Mouse (Mus musculus): ENCODE data around the gene Ap3m1. TPM values are rescaled to one million over a fixed set of nuclear protein-coding genes. Genes with fewer than 3 reads are reported as not detected.

Ap3m1 gene
- polyA plus RNA-seq, 1 experiment from 2014 or later, result 33.4 TPM

DNA sequence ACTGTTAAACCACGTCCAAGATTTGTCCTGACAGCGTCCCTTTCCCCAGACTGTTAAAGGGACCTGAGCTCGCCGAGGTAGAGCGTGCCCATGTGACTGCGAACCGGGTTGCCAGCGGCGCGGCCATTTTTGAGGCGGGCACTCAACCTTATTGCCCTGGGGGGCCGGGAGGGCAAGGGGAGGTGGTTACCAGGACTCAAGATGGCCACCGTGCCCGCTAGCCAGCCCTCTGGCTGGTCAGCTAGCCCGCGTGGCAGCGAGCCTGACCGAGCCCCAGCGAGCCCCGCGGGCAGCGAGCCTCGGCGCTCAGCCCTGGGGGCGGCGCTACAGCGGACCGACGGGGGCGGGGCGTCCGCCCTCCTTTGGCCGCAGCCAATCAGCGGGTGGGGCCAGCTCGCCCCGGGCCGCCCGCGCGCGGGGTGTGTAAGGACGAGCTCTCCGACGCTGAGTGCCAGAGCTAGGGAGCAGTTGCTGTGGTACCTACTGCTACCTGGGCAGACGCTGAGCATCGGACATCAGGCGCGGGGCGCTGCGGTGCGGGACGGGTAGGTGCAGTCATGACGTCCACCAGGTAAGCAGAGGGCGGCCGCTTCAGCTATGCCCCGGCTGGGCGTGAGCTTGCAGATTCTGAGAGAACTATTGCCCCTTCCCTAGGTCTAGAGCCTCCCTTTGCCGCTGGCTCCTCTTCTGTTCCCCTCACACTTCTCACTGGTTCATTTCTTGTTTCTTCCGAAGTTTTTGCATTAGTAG, 23.6 kb upstream of the Ap3m1 start:
- WGBS (ENCODE audit: insufficient replicate concordance), result under 1% methylated on average over 56 of the region's 59 CpGs
- peak overlapping the region; percentile 96 for H3K27ac ChIP-seq (ENCODE audit: low read length)
- H3K4me1 ChIP-seq (ENCODE audit: control insufficient read depth, low read depth, low read length), result peaks cover 43% of the 10 kb centered on the region

DNA sequence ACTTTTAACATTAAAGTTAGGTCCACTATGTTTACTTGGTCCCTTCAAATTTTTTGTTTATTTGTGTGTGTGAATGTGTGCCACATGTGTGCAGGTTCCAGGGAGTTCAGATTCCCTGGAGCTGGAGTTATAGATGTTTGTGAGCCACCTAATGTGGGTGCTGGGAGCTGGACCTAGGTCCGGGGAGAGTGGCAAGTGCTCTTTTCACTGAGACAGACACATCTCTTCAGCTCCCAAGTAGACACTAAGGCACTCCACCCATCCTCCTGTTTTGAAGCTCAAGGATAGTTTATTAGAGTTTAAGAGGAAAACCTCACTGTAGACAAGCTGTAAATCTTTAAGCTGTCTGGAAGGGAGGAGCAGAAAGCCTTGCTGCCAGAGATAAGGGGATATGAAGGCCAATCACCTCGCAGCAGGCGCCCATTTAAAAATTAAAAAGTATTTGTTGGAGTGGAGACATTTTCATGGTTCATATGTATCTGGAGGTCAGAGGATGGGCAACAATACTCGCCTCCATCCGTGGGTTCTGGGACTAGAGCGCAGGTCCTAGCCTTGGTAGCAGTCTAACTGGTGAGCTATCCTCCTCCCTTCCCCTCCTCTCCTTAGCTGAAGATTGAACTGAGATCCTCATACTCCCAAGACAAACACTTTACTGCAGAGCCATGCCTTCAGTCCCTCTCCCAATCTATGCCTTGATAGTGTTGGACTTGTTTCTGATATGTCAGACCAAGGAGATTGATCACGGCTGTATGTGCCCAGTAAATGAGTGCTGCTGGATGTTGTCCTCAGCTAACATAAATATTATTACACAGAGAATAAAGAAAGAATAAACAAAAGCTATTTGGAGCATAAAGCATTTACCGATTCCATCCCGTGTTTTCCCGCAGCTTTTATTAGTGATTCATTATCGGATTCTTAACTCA, 22.4 kb upstream of the Ap3m1 start:
- H3K9me3 ChIP-seq (replicated peaks; ENCODE audit: control insufficient read depth, low read length), result no peaks in the 10 kb centered on the region
- H3K36me3 ChIP-seq (ENCODE audit: control insufficient read depth, insufficient read depth), result no peaks in the 10 kb centered on the region
- peak overlapping the region; percentile 88 for H3K9ac ChIP-seq (ENCODE audit: low read depth, low read length)
- peak overlapping the region; percentile 84 for H3K4me3 ChIP-seq (ENCODE audit: low read depth, low read length)
- H3K4me1 ChIP-seq (ENCODE audit: control insufficient read depth, low read depth, low read length), result peaks cover 38% of the 10 kb centered on the region
- ATAC-seq (ENCODE audit: low read depth), result peak; percentile 14
- WGBS (ENCODE audit: insufficient replicate concordance), result 24% methylated on average over 11 of the region's 11 CpGs
- H3K4me2 ChIP-seq (ENCODE audit: low read depth, low read length), result peak overlapping the region; percentile 90
- H3K27me3 ChIP-seq (ENCODE audit: control insufficient read depth, insufficient read depth, low read depth, low read length), result no peaks in the 10 kb centered on the region
- peak overlapping the region; percentile 96 for H3K27ac ChIP-seq (ENCODE audit: low read length)

More for the DNA sequence above, 23.6 kb upstream of the Ap3m1 start:
- H3K27me3 ChIP-seq (ENCODE audit: control insufficient read depth, insufficient read depth, low read depth, low read length), result no peaks in the 10 kb centered on the region
- no peaks in the 10 kb centered on the region for H3K36me3 ChIP-seq (ENCODE audit: control insufficient read depth, insufficient read depth)
- H3K4me3 ChIP-seq (ENCODE audit: low read depth, low read length), result peak overlapping the region; percentile 84
- H3K9me3 ChIP-seq (replicated peaks; ENCODE audit: control insufficient read depth, low read length), result no peaks in the 10 kb centered on the region
- peak overlapping the region; percentile 90 for H3K4me2 ChIP-seq (ENCODE audit: low read depth, low read length)
- H3K9ac ChIP-seq (ENCODE audit: low read depth, low read length), result peak overlapping the region; percentile 88
- peak; percentile 93 for ATAC-seq (ENCODE audit: low read depth)

DNA sequence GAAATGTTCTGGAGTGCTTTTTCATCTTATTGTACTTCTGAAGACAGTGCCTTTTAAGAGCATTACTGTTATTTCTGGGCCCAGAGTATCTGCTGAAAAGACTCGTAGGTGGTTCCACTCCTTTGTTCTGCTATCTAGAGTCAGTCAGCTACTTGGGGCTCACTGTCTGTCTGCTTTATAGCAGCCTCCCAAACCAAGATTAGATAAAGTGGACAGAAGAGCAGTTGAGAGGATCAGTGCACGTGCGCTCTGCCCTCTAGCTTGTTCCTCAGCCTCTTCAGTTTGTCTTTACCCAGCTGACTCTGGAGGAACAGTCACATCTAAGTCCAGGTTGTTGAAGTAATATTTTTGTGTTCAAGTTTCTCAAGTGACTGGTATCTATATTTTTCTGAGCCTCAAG, 21.7 kb upstream of the Ap3m1 start:
- 12% methylated on average over 3 of the region's 3 CpGs for WGBS (ENCODE audit: insufficient replicate concordance)
- Histone ChIP-seq H3K36me3 (ENCODE audit: control insufficient read depth, insufficient read depth) (no peaks in the 10 kb centered on the region), H3K27ac (ENCODE audit: low read length) (peak overlapping the region; percentile 96), H3K9me3 (replicated peaks; ENCODE audit: control insufficient read depth, low read length) (no peaks in the 10 kb centered on the region), H3K4me1 (ENCODE audit: control insufficient read depth, low read depth, low read length) (peaks cover 34% of the 10 kb centered on the region), H3K4me3 (ENCODE audit: low read depth, low read length) (peak overlapping the region; percentile 84), H3K4me2 (ENCODE audit: low read depth, low read length) (peak overlapping the region; percentile 90), H3K27me3 (ENCODE audit: control insufficient read depth, insufficient read depth, low read depth, low read length) (no peaks in the 10 kb centered on the region), H3K9ac (ENCODE audit: low read depth, low read length) (peak overlapping the region; percentile 88; the same call in 1 of the 2 replicates)
- peak; percentile 36 for ATAC-seq (ENCODE audit: low read depth)

DNA sequence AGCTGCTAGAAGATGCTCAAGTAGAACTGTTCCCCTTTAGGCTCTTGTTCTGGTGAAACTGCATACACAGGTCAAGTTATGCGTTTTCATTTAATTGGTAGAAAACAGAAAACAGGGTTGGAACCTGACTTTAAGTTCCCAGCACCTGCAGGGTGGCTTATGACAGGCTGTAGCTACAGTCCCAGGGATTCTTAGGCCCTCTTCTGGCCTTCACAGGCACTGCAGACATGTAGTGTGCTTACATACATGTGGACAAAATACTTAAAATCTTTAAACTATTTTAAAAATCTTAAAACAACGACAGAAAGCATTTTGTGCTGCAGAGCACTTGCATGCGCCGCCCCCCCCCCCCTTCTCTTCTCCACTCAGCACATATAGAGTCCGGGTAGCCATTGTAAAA, 17.3 kb upstream of the Ap3m1 start:
- peaks cover 22% of the 10 kb centered on the region for H3K4me1 ChIP-seq (ENCODE audit: control insufficient read depth, low read depth, low read length)
- no peak overlapping the region for H3K27ac ChIP-seq (ENCODE audit: low read length)
- no peak overlapping the region for H3K9ac ChIP-seq (ENCODE audit: low read depth, low read length)
- H3K27me3 ChIP-seq (ENCODE audit: control insufficient read depth, insufficient read depth, low read depth, low read length), result no peaks in the 10 kb centered on the region
- no peak overlapping the region for H3K4me2 ChIP-seq (ENCODE audit: low read depth, low read length)
- no peaks in the 10 kb centered on the region for H3K9me3 ChIP-seq (replicated peaks; ENCODE audit: control insufficient read depth, low read length)
- no peak for ATAC-seq (ENCODE audit: low read depth)
- no peak overlapping the region for H3K4me3 ChIP-seq (ENCODE audit: low read depth, low read length)
- no peaks in the 10 kb centered on the region for H3K36me3 ChIP-seq (ENCODE audit: control insufficient read depth, insufficient read depth)
- 84% methylated on average over 5 of the region's 5 CpGs for WGBS (ENCODE audit: insufficient replicate concordance)

DNA sequence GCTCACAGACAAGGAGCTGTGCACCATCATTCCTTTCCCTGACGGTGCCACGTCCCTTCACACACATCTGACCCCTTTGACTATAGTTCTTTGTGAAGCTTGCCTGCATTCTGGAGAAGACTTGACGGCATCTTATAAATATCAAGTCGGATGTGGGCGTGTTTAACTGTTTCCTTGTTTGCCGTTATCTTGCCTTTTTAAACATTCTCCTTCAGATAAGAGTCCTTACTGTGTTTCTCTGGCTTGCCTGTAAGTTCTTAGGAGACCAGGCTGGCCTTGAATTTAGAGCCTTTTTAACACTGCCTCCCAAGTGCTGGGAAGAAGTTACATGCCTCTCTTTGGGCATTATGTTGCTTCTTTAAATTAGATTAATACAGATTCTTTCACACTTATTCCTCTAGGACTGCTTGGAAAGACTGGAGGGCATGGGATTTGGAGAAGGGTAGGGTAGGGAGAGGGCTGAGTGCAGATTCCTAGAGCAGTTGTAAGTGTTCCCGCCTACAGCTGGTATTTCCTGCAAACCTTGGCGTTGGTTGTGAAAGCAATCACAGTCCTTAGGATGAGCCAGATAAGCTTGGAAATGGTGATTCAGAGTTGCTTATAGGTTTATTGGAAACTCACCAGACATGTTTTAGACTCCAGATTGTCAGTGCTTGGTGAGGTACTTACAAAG, 13.3 kb upstream of the Ap3m1 start:
- Histone ChIP-seq H3K4me1 (ENCODE audit: control insufficient read depth, low read depth, low read length) (peaks cover 16% of the 10 kb centered on the region), H3K27ac (ENCODE audit: low read length) (peak overlapping the region; percentile 16; the same call in 1 of the 2 replicates), H3K36me3 (ENCODE audit: control insufficient read depth, insufficient read depth) (no peaks in the 10 kb centered on the region)

DNA sequence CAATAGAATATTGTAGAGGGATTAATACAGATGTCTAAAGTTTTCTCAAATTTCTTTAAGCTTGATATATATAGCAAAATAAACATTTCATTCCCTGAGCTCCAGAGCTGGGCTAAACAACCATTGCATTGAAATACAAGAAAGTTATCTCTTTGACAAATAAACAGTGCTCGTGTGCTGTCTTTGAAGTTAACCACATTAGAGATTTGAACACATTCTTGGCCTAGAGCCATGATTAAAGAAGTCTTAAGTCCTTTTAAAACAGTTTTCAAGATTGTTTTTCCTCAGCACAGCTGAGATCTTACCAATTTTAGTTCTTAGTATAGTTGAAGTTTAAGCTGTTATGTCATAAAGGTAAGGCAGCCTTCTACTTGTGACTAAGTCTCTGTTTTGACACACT, 12.0 kb upstream of the Ap3m1 start:
- Histone ChIP-seq H3K4me2 (ENCODE audit: low read depth, low read length) (no peak overlapping the region), H3K4me1 (ENCODE audit: control insufficient read depth, low read depth, low read length) (peaks cover 16% of the 10 kb centered on the region), H3K4me3 (ENCODE audit: low read depth, low read length) (no peak overlapping the region), H3K36me3 (ENCODE audit: control insufficient read depth, insufficient read depth) (no peaks in the 10 kb centered on the region), H3K27me3 (ENCODE audit: control insufficient read depth, insufficient read depth, low read depth, low read length) (no peaks in the 10 kb centered on the region), H3K27ac (ENCODE audit: low read length) (no peak overlapping the region), H3K9me3 (replicated peaks; ENCODE audit: control insufficient read depth, low read length) (no peaks in the 10 kb centered on the region), H3K9ac (ENCODE audit: low read depth, low read length) (no peak overlapping the region)
- 14% methylated on average over 1 of the region's 1 CpGs for WGBS (ENCODE audit: insufficient replicate concordance)
- ATAC-seq (ENCODE audit: low read depth), result no peak

More for the DNA sequence above, 13.3 kb upstream of the Ap3m1 start:
- Histone ChIP-seq H3K27me3 (ENCODE audit: control insufficient read depth, insufficient read depth, low read depth, low read length) (no peaks in the 10 kb centered on the region), H3K9ac (ENCODE audit: low read depth, low read length) (no peak overlapping the region), H3K4me3 (ENCODE audit: low read depth, low read length) (no peak overlapping the region), H3K4me2 (ENCODE audit: low read depth, low read length) (peak overlapping the region; percentile 10; the same call in 1 of the 2 replicates), H3K9me3 (replicated peaks; ENCODE audit: control insufficient read depth, low read length) (no peaks in the 10 kb centered on the region)
- no peak for ATAC-seq (ENCODE audit: low read depth)
- WGBS (ENCODE audit: insufficient replicate concordance), result 20% methylated on average over 8 of the region's 8 CpGs

DNA sequence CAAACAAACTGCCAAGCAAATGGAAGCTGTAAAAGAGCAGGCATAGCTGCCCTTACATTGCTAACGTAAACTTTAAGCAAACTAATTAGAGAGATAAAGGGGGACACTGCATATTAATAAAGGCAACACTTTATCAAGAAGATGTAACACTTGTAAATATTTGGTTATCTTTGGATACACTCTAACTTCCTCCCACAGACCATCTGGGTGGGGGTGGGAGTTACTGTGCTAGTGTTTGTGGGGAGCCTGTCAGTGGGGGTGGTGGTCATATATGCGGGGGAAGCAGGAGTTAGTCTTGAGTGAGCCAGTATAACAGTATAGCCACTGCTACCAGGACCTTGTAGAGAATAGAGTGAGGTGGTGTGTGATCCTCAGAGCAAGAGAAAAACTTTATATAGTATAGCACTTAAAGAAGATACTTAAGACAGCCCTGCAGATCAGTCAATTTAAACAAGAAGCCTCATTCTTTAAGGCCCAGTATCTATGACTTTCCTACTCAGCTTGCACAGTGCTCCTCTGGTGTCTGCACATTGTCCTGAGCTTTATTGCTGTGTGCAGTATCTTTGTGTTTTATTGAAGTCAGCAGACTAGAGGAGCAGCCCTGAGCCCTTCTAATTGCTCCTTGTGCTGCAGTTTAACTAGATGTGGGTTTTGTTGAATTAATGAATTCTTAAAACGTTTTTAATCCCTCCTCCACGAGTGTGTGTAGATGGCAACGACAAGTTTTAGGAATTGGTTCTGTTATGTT, 10.6 kb upstream of the Ap3m1 start:
- Histone ChIP-seq H3K9ac (ENCODE audit: low read depth, low read length) (no peak overlapping the region), H3K27ac (ENCODE audit: low read length) (no peak overlapping the region), H3K27me3 (ENCODE audit: control insufficient read depth, insufficient read depth, low read depth, low read length) (no peaks in the 10 kb centered on the region), H3K4me3 (ENCODE audit: low read depth, low read length) (no peak overlapping the region), H3K9me3 (replicated peaks; ENCODE audit: control insufficient read depth, low read length) (no peaks in the 10 kb centered on the region), H3K4me2 (ENCODE audit: low read depth, low read length) (no peak overlapping the region), H3K4me1 (ENCODE audit: control insufficient read depth, low read depth, low read length) (peaks cover 16% of the 10 kb centered on the region), H3K36me3 (ENCODE audit: control insufficient read depth, insufficient read depth) (no peaks in the 10 kb centered on the region)
- 39% methylated on average over 5 of the region's 5 CpGs for WGBS (ENCODE audit: insufficient replicate concordance)
- 0 out of 2 replicates have a peak, but pooled peaks have one; percentile 16 for ATAC-seq (ENCODE audit: low read depth)

DNA sequence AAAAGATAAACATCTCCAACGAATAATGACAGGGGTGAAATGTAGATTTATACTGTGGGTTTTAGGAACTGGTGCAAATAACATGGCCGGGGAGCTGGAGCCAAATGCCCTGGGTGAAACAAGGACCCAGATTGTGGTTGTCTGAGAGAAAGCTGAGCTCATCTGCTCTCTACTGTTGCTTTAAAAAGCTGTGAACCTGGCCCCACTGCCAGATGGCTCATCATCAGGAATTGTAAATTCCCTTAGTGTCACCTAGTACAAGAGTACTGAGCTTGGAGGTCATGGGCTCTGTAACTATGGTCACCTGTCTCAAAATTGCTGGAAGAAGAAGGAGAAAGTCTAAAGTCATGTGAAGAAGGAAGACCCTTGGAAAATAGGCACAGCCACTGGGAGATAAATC, 6.7 kb upstream of the Ap3m1 start:
- Histone ChIP-seq H3K27ac (ENCODE audit: low read length) (no peak overlapping the region), H3K9me3 (replicated peaks; ENCODE audit: control insufficient read depth, low read length) (no peaks in the 10 kb centered on the region), H3K4me1 (ENCODE audit: control insufficient read depth, low read depth, low read length) (peaks cover 7% of the 10 kb centered on the region), H3K27me3 (ENCODE audit: control insufficient read depth, insufficient read depth, low read depth, low read length) (no peaks in the 10 kb centered on the region), H3K9ac (ENCODE audit: low read depth, low read length) (no peak overlapping the region), H3K4me2 (ENCODE audit: low read depth, low read length) (no peak overlapping the region), H3K36me3 (ENCODE audit: control insufficient read depth, insufficient read depth) (no peaks in the 10 kb centered on the region), H3K4me3 (ENCODE audit: low read depth, low read length) (no peak overlapping the region)
- 53% methylated on average over 2 of the region's 2 CpGs for WGBS (ENCODE audit: insufficient replicate concordance)
- ATAC-seq (ENCODE audit: low read depth), result no peak
